Mouse (Mus musculus) kidney, postnatal 25 days (tissue): ENCODE measurements around the gene Zfp85.
"Not testable (repeated sequence)": the region's sequence is repeated elsewhere in the genome, so short reads cannot be mapped to it uniquely, and the experiment has no call there.

Source experiments
- DNase-seq, 2 experiments: peaks; one replicate each; pipeline ENCODE4 v3.0.0; 2021; ENCODE audit warnings: mixed read lengths in 2 of 2

The Zfp85 gene

GRCm38 (mm10) chr13:67754333-67755306, at the start of gene Zfp85:
Gene Zfp85, minus strand, starts transcription at chr13:67755228.
- peak; percentile 64 to 82 for DNase-seq

GRCm38 (mm10) chr13:67799151-67799550, 44.1 kb upstream of the Zfp85 start:
- DNase-seq: not testable (repeated sequence)

GRCm38 (mm10) chr13:67798618-67799017, 43.6 kb upstream of the Zfp85 start:
- DNase-seq: no peak

GRCm38 (mm10) chr13:67791921-67792455, 37.0 kb upstream of the Zfp85 start:
- no peak for DNase-seq

- peak; percentile 72 to 73 for DNase-seq
Observed at GRCm38 (mm10) chr13:67779265-67780221, 24.5 kb upstream of the Zfp85 start, which contains the start of gene Zfp493. Gene Zfp493, plus strand, starts transcription at chr13:67779693.

GRCm38 (mm10) chr13:67763031-67763768, 8.2 kb upstream of the Zfp85 start:
- no peak for DNase-seq

GRCm38 (mm10) chr13:67759966-67760365, 4.9 kb upstream of the Zfp85 start:
- no peak for DNase-seq

- no peak for DNase-seq
Observed at GRCm38 (mm10) chr13:67755761-67756160, 733 bp upstream of the Zfp85 start.

- no peak for DNase-seq
Observed at GRCm38 (mm10) chr13:67743896-67744295, 11.1 kb downstream of the Zfp85 start.

- no peak for DNase-seq
Observed at GRCm38 (mm10) chr13:67742941-67743340, 12.1 kb downstream of the Zfp85 start.

- not testable (repeated sequence) for DNase-seq
Observed at GRCm38 (mm10) chr13:67734391-67734790, 20.6 kb downstream of the Zfp85 start.

- peak; percentile 38 to 42 for DNase-seq
Observed at GRCm38 (mm10) chr13:67729441-67729840, 25.6 kb downstream of the Zfp85 start.

- peak; percentile 65 to 81 for DNase-seq
Observed at GRCm38 (mm10) chr13:67728641-67729318, 26.2 kb downstream of the Zfp85 start, which contains the start of gene Zfp65. Gene Zfp65, minus strand, starts transcription at chr13:67729173.

- DNase-seq: no peak
Observed at GRCm38 (mm10) chr13:67728106-67728505, 26.9 kb downstream of the Zfp85 start.

- DNase-seq: not testable (repeated sequence)
Observed at GRCm38 (mm10) chr13:67725331-67725730, 29.7 kb downstream of the Zfp85 start.

GRCm38 (mm10) chr13:67723848-67724479, 31.1 kb downstream of the Zfp85 start:
- DNase-seq: peak; percentile 95
